Mouse (Mus musculus): Measurements from ENCODE around the gene Reck. TPM values are rescaled to one million over a fixed set of nuclear protein-coding genes. Genes with fewer than 3 reads are reported as not detected.

Reck gene
- total RNA-seq (2015): 2.2 and 6.8 TPM in 2 replicates
- 1.2 and 10.2 TPM in 2 replicates for total RNA-seq (2017)

DNA sequence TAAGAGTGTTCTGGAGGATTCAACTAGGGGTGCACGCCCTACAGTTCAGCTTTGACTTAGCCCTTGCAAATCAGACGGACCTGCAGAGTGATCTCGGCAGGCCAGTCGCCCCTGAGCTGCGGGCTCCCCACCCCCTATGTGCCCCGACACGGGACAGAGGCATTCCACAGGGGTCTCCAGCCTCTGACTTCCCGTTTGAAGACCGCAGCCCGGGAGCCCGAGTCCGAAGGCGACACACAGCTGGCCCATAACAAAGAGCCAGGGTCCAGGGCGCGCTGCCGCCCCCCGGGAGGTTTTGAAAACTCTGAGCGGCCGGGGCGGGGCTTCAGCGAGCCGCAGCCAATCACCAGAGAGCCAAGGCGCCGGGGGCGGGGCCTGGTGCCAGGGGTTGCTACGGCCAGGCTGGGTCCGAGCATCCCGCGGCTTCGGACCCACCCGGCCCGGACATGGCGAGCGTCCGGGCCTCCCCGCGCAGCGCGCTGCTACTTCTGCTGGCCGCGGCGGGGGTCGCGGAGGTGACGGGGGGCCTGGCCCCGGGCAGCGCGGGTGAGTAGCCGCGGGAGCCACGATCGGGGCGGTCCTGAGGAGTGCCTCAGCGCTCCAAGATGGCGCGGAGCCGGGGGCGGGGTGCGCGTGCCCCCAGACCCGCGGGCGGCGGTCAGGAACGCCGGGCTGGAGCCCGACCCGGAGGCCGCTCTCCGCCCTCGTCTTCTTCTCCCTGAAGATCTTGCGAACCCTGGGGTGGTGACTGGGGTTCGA is at the start of gene Reck:
Gene Reck, plus strand, starts transcription at position 371 of the 759 bp plus-strand sequence.
- peak; percentile 72 for ATAC-seq (ENCODE audit: poor library complexity, severe bottlenecking)

DNA sequence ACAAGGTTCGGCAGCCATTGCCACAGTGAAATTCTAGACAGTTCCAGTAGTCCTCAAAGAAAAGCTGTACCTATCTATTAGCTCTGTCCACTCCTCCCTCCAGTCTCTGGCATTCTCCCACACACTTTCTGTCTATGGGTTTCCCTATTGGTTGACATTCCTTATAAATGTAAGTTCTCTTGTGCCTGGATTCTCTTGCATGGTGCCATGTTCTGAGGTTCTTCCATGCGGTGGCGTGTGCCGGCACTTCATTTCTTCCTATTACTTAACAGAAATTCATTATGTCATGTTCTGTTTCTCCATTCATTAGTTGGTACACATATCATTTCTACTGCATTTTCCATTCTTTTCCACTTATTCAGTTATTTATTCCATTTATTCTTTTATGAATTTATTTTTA is 46.5 kb upstream of the Reck start:
- no peak for ATAC-seq (ENCODE audit: poor library complexity, severe bottlenecking)

DNA sequence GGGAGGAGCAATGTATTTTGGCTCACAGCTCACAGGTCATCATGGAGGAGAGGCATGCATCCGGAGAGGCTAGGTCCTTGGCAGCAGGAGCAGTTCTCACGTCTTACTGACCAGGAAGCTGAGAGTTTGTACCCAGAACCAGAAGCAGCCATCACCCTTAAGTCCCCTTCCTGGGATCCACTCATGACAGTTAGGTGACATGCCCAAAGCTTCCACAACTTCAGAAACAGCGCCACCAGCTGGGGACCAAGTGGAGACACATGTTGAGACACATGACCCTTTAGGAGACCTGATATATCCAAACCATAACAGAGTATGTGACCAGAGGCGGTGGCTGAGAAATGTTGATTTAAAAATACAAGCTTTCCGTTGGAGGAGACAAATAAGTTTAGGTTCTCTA is 43.3 kb upstream of the Reck start:
- ATAC-seq (ENCODE audit: poor library complexity, severe bottlenecking): no peak

DNA sequence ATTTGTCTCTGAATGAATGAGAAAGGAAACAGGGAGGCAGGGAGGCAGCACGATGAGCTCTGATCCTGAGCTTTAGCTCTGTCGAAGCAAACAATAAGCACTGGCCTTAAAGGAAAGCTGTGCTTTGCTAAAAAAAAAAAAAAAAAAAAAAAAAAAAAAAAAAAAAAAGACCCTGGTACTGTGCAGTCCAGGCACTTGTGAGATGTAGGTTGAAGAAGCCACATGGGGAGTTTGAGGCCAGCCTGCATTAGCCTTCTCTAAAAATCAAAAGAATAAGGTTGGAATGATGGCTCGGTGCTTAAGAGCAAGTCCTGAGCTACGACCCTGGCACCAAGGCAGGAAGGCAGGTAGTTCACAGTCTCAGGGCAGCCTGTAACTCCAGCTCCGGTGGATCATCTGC is 41.6 kb upstream of the Reck start:
- ATAC-seq (ENCODE audit: poor library complexity, severe bottlenecking): no peak

DNA sequence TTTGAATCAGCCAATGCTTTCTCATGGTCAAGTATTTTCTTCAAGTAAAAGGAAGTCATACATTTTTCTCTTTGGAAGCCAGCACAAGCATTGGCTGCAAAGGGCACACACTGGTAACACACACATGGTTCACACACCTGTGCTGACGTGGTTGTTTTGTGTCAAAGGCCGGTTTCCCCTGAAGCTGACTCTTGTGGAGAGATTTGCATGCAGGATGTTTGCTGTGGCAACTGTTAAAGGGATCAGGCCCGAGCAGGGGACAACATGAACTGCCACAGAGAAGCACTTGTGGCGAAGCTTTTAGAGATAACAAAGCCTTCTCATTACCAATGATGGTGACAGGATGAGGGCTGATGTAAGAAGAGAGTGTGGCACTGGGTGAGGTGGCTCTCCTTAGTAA is 40.6 kb upstream of the Reck start:
- ATAC-seq (ENCODE audit: poor library complexity, severe bottlenecking): no peak

DNA sequence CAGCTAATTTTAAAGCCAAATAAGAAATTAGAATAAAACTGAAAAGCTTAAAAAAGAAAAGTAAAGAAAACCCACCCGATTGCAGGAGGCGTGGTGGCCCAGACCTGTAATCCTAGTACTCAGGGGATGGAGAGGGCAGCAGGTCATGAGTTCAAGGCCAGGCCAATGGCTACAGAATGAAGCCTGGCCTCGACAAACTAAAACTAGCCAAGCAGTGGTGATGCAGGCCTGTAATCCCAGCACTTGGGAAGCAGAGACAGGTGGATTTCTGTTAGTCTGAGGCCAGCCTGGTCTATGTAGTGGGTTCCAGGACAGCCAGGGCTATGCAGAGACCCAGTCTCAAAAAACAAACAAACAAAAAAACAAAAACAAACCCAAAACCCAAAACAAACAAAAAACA is 37.0 kb upstream of the Reck start:
- ATAC-seq (ENCODE audit: poor library complexity, severe bottlenecking): no peak

DNA sequence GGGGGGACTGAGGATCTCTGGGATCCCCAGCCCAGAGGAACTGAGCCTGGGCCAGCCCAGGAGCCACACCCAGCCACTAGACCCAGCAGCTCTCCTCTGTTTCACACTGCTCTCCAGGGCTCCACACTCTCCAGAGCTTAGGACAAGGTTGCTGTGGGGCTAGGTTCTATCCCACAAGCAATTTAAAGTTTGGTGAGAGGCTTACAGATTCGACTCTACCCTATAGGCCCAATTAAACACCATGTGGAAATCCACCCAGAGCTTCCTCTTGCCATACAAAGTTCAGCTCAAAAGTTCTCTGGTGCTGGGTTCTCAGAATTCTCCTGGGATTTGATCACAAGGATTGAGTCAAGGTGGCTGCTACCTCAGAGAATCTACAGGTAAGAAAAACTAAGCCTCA is 35.2 kb upstream of the Reck start, which contains the start of gene Olfr157:
Gene Olfr157, minus strand, starts transcription at position 101 of the 400 bp plus-strand sequence.
- no peak for ATAC-seq (ENCODE audit: poor library complexity, severe bottlenecking)

DNA sequence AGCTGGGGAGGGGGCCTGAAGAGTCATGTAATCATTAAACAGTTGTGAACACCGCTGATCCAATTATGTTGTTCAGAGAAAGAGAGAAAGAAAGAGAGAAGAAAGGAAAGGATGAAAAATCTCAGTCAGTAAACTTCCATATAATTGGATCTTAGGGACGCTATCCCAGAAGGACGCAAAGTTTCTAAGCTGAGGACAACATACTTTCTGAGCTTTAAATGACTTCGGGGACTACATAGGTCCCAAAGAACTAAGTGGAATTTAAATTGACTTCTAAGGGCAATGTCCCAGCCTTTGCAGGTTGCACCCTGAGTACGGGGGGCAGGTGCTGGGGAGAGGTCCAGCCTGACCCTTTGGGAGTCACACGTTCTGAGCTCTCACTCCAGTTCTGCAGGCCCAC is 24.1 kb upstream of the Reck start, which contains the start of gene Olfr155:
Gene Olfr155, plus strand, starts transcription at position 301 of the 400 bp plus-strand sequence.
- ATAC-seq (ENCODE audit: poor library complexity, severe bottlenecking): no peak

DNA sequence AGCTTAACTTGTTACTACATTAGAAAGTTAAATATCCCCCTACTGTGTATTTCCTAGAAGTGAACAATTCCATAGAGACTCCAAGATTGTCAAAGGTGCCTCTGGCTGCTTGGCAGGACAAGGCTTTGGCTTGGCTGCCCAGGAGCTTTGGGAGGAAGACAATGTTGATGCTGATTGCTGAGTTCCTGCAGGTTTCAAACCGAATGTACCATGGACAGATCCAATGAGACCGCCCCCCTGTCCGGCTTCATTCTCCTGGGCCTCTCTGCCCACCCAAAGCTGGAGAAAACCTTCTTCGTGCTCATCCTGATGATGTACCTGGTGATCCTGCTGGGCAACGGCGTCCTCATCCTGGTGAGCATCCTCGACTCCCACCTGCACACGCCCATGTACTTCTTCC is 21.2 kb upstream of the Reck start:
- ATAC-seq (ENCODE audit: poor library complexity, severe bottlenecking): no peak

DNA sequence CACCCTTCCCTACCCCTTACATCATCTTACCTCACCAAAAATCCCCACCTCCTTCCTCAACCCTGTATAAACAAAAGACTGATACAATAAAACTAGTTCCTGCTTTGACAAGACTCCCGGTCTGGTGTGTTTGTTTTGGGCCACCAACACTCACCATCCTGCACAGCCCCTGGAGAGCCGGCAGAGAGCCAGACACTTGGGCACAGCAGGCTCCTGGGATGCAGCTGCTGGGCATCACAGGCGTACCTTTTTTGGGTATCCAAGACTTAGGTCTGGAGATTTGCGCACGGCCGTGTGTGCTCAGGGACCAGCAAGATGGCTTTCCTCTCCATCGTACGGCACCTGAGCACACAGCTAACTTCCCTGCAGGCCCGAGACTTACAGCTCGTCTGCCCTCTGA is 15.4 kb upstream of the Reck start:
- no peak for ATAC-seq (ENCODE audit: poor library complexity, severe bottlenecking)

DNA sequence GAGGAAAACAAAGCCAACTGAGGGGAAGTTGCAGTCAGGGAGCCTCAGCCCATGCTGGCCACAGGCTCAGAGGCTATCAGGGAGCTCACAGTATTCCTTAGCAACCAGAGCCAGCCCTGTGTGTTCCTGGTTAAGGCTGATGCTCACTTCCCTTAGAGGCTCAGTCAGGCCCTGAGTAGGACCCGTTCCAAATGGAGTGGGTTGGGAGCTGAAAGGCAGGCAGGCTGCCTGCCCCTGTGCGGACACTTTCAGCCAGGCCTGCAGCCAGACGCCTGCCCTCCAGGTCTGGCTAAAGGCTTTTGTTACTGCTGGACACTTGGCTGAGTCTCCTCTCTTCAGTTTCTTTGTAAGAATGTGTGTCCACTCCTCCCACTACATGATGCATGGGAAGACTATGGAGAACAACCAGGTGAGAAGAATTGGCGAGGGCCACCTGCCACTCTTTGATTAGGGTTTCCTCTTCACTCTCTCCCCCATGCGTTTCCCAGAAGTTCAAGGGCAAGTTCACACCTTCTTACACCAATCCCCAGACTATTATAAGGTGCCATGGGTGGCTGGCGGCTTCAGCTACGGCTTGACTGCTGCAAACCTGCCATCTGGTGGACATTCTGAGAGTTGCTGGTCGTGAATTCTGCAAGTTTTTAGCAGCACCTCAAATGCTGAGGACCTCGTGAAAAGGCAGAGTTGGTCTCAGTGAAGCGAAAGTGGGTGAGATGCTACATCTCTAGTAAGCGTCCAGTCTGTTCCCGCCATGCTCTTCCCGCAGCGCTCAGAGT is 14.4 kb upstream of the Reck start:
- ATAC-seq (ENCODE audit: poor library complexity, severe bottlenecking): peak; percentile 54; the same call in 1 of the 2 replicates

DNA sequence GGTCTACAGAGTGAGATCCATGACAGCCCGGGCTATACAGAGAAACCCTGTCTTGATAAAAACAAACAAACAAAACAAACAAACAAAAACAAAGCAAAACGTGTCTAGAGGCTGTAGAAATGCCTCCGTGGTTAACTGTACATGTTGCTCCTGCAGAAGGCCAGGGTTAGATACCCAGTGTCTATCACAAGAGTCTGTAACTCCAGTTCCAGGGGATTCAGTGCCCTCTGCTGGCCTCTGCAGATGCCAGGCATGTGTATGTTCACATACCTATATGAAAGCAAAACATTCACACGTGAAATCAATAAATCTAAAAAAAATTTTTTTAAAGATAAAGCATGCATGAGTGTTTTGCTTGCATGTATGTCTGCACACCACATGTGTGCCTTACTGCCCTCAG is 12.0 kb upstream of the Reck start:
- no peak for ATAC-seq (ENCODE audit: poor library complexity, severe bottlenecking)

DNA sequence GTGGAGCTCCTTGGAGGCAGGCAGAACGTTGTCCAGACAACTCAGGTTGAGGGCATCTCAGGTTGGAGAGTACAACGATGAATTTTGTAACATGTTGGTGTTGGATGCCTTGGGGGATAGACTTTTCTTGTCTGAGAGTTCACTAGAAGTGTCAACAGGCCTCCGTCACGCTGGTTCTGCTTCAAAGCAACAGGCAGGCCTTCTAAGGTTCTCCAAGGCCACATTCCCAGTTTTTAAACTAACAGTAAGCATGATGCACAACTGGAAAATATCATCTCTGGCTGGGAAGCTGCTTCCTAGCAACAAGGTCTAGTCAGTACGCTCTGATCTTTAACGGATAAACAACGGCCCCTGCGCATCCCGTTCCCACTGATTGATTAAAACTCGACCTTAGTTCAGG is 5.5 kb upstream of the Reck start:
- ATAC-seq (ENCODE audit: poor library complexity, severe bottlenecking): no peak

DNA sequence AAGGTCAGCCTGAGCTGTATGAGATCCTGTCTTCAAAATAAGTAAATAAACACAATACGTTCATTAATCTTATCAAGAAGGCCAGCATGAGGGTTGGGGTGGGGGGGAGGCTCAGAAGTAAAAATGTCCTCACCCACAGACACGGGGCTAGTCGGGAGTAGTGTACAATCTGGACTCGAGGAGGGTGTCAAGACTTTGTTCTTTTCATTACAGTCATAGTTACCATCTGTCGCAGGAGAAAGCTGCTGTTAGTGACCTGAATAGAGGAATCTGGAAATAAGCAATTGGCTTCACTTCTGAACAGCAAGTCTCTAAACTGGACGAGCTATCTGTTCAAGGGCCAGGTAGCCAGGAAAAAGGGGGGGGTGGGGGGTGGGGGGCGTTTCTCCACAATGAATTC is 829 bp upstream of the Reck start:
- no peak for ATAC-seq (ENCODE audit: poor library complexity, severe bottlenecking)

DNA sequence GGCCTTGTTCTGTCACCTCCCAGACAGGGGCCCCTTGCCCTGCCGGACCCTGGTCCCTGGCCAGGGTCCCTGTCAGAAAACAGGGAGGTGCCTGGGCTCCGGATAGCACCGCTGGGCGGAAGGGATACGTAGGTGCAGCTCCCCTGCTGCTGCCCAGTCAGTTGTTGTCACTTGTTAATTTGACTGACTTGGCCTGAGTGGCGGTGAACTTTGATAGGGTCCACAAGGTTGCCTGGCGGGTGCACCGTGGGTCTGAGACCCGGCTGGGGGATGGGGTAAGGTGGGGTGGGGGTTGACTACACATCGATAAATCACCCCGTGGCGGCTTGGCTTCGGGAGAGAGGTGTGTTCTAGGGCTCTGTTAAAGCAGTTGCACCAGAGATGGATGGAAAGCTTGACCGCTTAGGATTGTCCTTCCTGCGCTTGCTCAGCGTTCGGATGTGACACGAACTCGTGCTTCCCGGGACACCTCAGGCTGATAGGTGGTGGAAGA is 635 bp downstream of the Reck start:
- peak; percentile 33 for ATAC-seq (ENCODE audit: poor library complexity, severe bottlenecking)

DNA sequence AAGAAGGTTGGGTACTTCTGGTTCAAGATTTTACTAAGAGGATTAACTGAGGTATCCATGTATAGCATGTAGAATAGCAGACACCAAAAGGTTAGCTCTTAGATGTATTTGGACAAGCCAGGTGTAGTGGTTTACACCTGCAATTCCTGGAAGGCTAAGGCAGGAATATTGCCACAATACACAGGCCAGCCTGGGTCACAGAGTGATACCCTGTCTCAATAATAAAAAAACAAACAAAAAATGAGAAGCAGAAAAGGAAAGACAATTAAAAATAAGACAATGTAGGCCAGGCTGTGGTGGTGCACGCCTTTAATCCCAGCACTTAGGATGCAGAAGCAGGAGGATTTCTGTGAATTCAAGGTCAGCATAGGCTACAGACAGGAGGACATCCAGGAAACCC is 1.9 kb downstream of the Reck start:
- no peak for ATAC-seq (ENCODE audit: poor library complexity, severe bottlenecking)

DNA sequence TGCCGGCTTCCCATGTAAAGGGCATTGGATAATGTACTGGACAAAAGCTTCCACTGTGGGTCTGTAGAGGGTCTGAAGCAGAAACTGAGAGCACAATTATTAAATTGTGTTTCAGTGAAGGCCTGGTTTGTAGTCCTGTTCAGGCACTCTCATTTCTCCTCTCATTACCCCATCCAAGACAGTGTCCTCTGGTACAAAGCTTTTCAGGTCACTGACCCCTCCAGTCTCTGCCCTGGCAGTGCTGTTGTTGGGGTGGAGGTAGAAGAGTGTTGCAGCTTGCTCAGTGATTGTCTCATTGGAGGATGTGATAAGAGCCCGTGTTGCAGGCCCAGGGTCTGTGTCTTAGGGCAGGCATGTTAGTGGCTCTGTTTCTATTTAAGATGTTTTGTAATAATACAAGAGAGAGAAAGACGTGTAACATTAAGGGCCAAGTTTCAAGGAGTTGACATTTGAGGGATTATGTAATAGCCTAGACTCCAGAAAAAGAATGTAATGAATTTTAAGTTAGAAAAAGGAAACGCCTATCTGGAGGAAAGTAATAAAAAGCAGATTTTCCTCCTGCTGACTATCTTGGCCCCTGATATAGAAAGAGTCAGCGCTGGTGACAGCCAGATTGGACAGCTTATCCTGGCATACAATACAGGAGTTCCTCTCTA is 2.9 kb downstream of the Reck start:
- no peak for ATAC-seq (ENCODE audit: poor library complexity, severe bottlenecking)

DNA sequence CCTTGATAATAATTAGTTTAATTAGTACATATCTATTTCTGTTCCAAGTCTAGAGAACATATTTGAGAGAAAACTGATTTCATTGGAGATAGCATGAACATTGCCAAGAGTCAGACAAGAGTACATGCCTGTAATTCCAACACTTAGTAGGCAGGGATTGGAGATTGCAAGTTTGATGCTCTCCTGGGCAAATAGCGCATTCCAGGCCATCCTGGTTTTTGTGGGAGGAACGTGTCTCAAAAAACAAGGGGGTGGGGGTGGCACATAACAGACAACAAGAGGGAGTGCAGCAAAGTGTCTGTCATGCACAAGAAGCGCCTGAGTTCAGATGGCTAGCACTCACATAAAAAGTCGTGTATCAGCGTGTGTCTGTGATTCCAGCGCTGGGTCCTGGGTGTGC is 4.2 kb downstream of the Reck start:
- ATAC-seq (ENCODE audit: poor library complexity, severe bottlenecking): no peak

DNA sequence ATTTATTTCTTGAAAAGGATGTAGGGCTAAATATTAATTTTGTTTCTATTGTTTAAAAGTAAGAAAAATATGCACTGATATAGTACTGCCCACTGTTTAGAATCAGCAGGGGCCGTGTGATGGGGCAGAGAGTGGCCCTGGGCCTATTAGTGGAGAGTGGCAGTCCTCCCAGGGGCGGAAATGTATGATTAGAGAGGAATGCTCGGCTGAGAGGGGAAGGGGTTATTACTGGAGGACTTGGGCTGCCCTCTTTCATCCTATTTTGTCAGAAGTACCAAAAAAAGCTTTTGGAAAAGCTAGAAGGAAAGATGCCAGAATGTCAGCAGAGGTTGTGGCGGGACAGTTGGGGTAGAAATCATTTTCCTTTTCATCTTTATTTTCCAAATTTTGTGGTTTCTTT is 8.9 kb downstream of the Reck start:
- no peak for ATAC-seq (ENCODE audit: poor library complexity, severe bottlenecking)

DNA sequence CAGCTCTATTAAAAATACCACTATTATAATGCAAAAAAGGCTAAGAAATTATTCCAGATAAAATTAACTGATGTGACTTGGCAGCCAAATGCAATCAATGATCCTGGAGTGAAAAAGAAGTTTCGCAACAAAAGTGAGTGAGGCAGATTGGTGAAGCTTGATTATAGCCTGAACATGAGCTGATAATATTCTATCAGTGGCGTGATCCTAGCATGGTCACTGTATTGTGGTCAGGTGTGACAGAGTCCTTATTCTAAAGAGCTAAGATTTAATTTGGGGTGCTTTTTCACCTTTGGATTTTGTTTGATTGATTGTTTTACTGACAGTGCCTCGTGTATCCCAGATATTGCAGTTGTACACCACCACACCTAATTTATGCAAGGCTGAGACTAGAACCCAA is 15.9 kb downstream of the Reck start:
- ATAC-seq (ENCODE audit: poor library complexity, severe bottlenecking): no peak

DNA sequence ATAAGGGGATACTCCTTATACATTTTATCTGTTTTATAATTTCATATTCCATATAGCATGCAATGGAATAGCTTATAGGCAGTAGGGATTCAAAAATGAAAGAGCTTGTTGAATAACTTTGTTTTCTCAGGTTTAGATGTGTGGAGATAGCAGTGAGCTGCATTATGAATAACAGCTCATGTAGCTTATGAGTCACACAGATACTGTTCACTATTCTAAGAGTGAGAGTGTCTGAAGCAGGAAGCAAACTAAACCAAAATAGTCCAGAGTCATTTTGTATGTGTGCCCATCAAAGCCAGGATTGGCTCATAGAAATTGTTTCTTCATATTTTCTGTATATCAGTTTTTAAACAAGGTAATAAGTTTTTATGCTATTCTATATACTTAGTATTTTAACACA is 21.9 kb downstream of the Reck start:
- ATAC-seq (ENCODE audit: poor library complexity, severe bottlenecking): no peak

Measured in megakaryocyte, adult 5-6 weeks (primary cell).